Mouse (Mus musculus) cerebellum, adult 9-11 months (tissue): Measurements from ENCODE around the gene Stk39.
"Not testable (repeated sequence)": the region's sequence is repeated elsewhere in the genome, so short reads cannot be mapped to it uniquely, and the experiment has no call there.

Experiments
- DNase-seq: peaks from one replicate; pipeline ENCODE4 v3.0.0; 2022

Stk39 gene

GRCm38 (mm10) chr2:68271301-68271700, 200.8 kb downstream of the Stk39 start:
- no peak for DNase-seq

GRCm38 (mm10) chr2:68270836-68271235, 201.2 kb downstream of the Stk39 start:
- DNase-seq = no peak

GRCm38 (mm10) chr2:68269646-68270045, 202.4 kb downstream of the Stk39 start:
- DNase-seq = no peak

GRCm38 (mm10) chr2:68264826-68265225, 207.2 kb downstream of the Stk39 start:
- DNase-seq = no peak

GRCm38 (mm10) chr2:68260911-68261310, 211.2 kb downstream of the Stk39 start:
- DNase-seq = no peak

GRCm38 (mm10) chr2:68257571-68257970, 214.5 kb downstream of the Stk39 start:
- DNase-seq = no peak

- DNase-seq = no peak
Measured at GRCm38 (mm10) chr2:68256472-68256871, 215.6 kb downstream of the Stk39 start.

GRCm38 (mm10) chr2:68254756-68255155, 217.3 kb downstream of the Stk39 start:
- no peak for DNase-seq

GRCm38 (mm10) chr2:68253222-68253621, 218.8 kb downstream of the Stk39 start:
- no peak for DNase-seq

- DNase-seq = no peak
Measured at GRCm38 (mm10) chr2:68252048-68252758, 219.9 kb downstream of the Stk39 start.

- no peak for DNase-seq
Measured at GRCm38 (mm10) chr2:68250897-68251296, 221.2 kb downstream of the Stk39 start.

- no peak for DNase-seq
Measured at GRCm38 (mm10) chr2:68249855-68250424, 222.1 kb downstream of the Stk39 start.

- DNase-seq = no peak
Measured at GRCm38 (mm10) chr2:68246284-68246683, 225.8 kb downstream of the Stk39 start.

GRCm38 (mm10) chr2:68244556-68244955, 227.5 kb downstream of the Stk39 start:
- no peak for DNase-seq

GRCm38 (mm10) chr2:68243879-68244553, 228.1 kb downstream of the Stk39 start:
- no peak for DNase-seq

GRCm38 (mm10) chr2:68243273-68243672, 228.8 kb downstream of the Stk39 start:
- DNase-seq = no peak

GRCm38 (mm10) chr2:68242069-68242468, 230.0 kb downstream of the Stk39 start:
- DNase-seq = no peak

GRCm38 (mm10) chr2:68241640-68242039, 230.4 kb downstream of the Stk39 start:
- no peak for DNase-seq

- DNase-seq = not testable (repeated sequence)
Measured at GRCm38 (mm10) chr2:68239415-68239814, 232.7 kb downstream of the Stk39 start.

GRCm38 (mm10) chr2:68232929-68233328, 239.1 kb downstream of the Stk39 start:
- no peak for DNase-seq

GRCm38 (mm10) chr2:68229872-68230271, 242.2 kb downstream of the Stk39 start:
- DNase-seq = no peak

- DNase-seq = no peak
Measured at GRCm38 (mm10) chr2:68229081-68229480, 243.0 kb downstream of the Stk39 start.

GRCm38 (mm10) chr2:68222227-68222873, 249.7 kb downstream of the Stk39 start:
- no peak for DNase-seq

- no peak for DNase-seq
Measured at GRCm38 (mm10) chr2:68221226-68221625, 250.8 kb downstream of the Stk39 start.
